Mouse (Mus musculus) myocyte (in vitro differentiated cells): ENCODE measurements around the gene Disp3. TPM values are rescaled to one million over a fixed set of nuclear protein-coding genes. Genes with fewer than 3 reads are reported as not detected.

Source experiments
- H3K27me3 ChIP-seq: one replicate; pipeline ENCODE4 v1.6.1; 2011; ENCODE audit not compliant: control insufficient read depth, insufficient read depth, insufficient read length
- H3K36me3 ChIP-seq: one replicate; pipeline ENCODE4 v1.6.1; 2011; ENCODE audit not compliant: control insufficient read depth, insufficient read depth
- H3K4me2 ChIP-seq: one replicate; pipeline ENCODE4 v1.6.1; 2011; ENCODE audit warnings: low read depth, control low read depth
- H3K4me3 ChIP-seq: one replicate; pipeline ENCODE4 v1.5.1; 2011; ENCODE audit warnings: mild to moderate bottlenecking, control low read depth, moderate library complexity
- H3K79me2 ChIP-seq: one replicate; pipeline ENCODE4 v1.6.1; 2011; ENCODE audit not compliant: control insufficient read depth, insufficient read depth
- H3ac ChIP-seq: one replicate; pipeline ENCODE4 v1.6.1; 2011; ENCODE audit not compliant: control insufficient read depth, insufficient read length
- CEBPB ChIP-seq: IDR thresholded peaks from 2 replicates; pipeline ENCODE4 v1.6.1; 2011; ENCODE audit warnings: mild to moderate bottlenecking, moderate library complexity; ENCODE audit not compliant: poor library complexity, insufficient read depth, severe bottlenecking
- E2F4 ChIP-seq: IDR thresholded peaks from one replicate; pipeline ENCODE4 v1.6.1; 2011; ENCODE audit warnings: mild to moderate bottlenecking, control low read depth, moderate library complexity; ENCODE audit not compliant: insufficient read depth
- MAX ChIP-seq: IDR thresholded peaks from one replicate; pipeline ENCODE4 v1.6.1; 2011; ENCODE audit warnings: low read depth, mild to moderate bottlenecking, control low read depth
- MYOD1 ChIP-seq, 3 experiments: IDR thresholded peaks; one replicate each; pipeline ENCODE4 v1.6.1; 2011; ENCODE audit warnings: control low read depth in 2 of 3, low read depth in 2 of 3, mild to moderate bottlenecking in 2 of 3, moderate library complexity in 1 of 3; ENCODE audit not compliant: insufficient read length in 2 of 3, control insufficient read depth in 1 of 3
- MYOG ChIP-seq, 3 experiments: IDR thresholded peaks; one replicate each; pipeline ENCODE4 v1.6.1; 2011; ENCODE audit warnings: control low read depth in 2 of 3, low read depth in 2 of 3, mild to moderate bottlenecking in 2 of 3; ENCODE audit not compliant: insufficient read length in 2 of 3, control insufficient read depth in 1 of 3, insufficient read depth in 1 of 3
- POLR2A ChIP-seq: IDR thresholded peaks from one replicate; pipeline ENCODE4 v1.6.1; 2011; ENCODE audit warnings: low read depth, mild to moderate bottlenecking, control low read depth, moderate library complexity; ENCODE audit not compliant: insufficient read length
- POLR2AphosphoS2 ChIP-seq: IDR thresholded peaks from one replicate; pipeline ENCODE4 v1.6.1; 2011; ENCODE audit warnings: low read depth, control low read depth; ENCODE audit not compliant: insufficient read length
- REST ChIP-seq: IDR thresholded peaks from one replicate; pipeline ENCODE4 v1.6.1; 2011; ENCODE audit warnings: mild to moderate bottlenecking, control low read depth, moderate library complexity; ENCODE audit not compliant: insufficient read depth, insufficient read length
- SRF ChIP-seq: IDR thresholded peaks from one replicate; pipeline ENCODE4 v1.6.1; 2011; ENCODE audit warnings: low read depth; ENCODE audit not compliant: control insufficient read depth, insufficient read length
- TCF12 ChIP-seq: IDR thresholded peaks from one replicate; pipeline ENCODE4 v1.6.1; 2011; ENCODE audit warnings: mild to moderate bottlenecking, control low read depth; ENCODE audit not compliant: poor library complexity, insufficient read depth, severe bottlenecking
- TCF3 ChIP-seq: IDR thresholded peaks from one replicate; pipeline ENCODE4 v1.6.1; 2011; ENCODE audit warnings: low read depth, control low read depth; ENCODE audit not compliant: insufficient read length
- USF1 ChIP-seq: IDR thresholded peaks from one replicate; pipeline ENCODE4 v1.6.1; 2011; ENCODE audit warnings: low read depth, mild to moderate bottlenecking, control low read depth, moderate library complexity
- polyA plus RNA-seq: library from polyadenylated mRNA; unstranded; fragments of >200 nt; fragmentation: generic; extraction: Trizol; gene quantifications from one replicate; pipeline ENCODE4 v1.2.1, GENCODE M21; 2012; ENCODE audit warnings: missing spikeins

Disp3 gene
- polyA plus RNA-seq, 1 experiment: 0.01 TPM

- Histone ChIP-seq H3ac (no peak overlapping the region), H3K36me3 (no peaks in the 10 kb centered on the region), H3K4me3 (no peak overlapping the region), H3K27me3 (no peaks in the 10 kb centered on the region), H3K79me2 (no peaks in the 10 kb centered on the region), H3K4me2 (no peak overlapping the region)
- no peak for TF ChIP-seq REST
- no peak for TF ChIP-seq SRF
- TF ChIP-seq POLR2AphosphoS2: no peak
- TF ChIP-seq MYOD1 (IDR thresholded peaks at IDR 0.05; ENCODE audit: control insufficient read depth in 1 of 3, insufficient read length in 2 of 3, low read depth in 2 of 3): no peak
- no peak for TF ChIP-seq MYOG (IDR thresholded peaks at IDR 0.05; ENCODE audit: control insufficient read depth in 1 of 3, insufficient read depth in 1 of 3, insufficient read length in 2 of 3, low read depth in 2 of 3)
- no peak for TF ChIP-seq POLR2A
- no peak for TF ChIP-seq CEBPB
- no peak for TF ChIP-seq E2F4
- TF ChIP-seq TCF12: no peak
- no peak for TF ChIP-seq USF1
- no peak for TF ChIP-seq TCF3
- no peak for TF ChIP-seq MAX
Measured at GRCm38 (mm10) chr4:148249341-148249740, 38.4 kb downstream of the Disp3 start.

GRCm38 (mm10) chr4:148240387-148240786 lies 47.4 kb downstream of the Disp3 start:
- Histone ChIP-seq H3K36me3 (no peaks in the 10 kb centered on the region), H3K79me2 (no peaks in the 10 kb centered on the region), H3ac (no peak overlapping the region), H3K4me3 (no peak overlapping the region), H3K27me3 (no peaks in the 10 kb centered on the region), H3K4me2 (no peak overlapping the region)
- TF ChIP-seq TCF3: no peak
- no peak for TF ChIP-seq POLR2A
- TF ChIP-seq MYOD1 (IDR thresholded peaks at IDR 0.05; ENCODE audit: control insufficient read depth in 1 of 3, insufficient read length in 2 of 3, low read depth in 2 of 3): no peak
- TF ChIP-seq MYOG (IDR thresholded peaks at IDR 0.05; ENCODE audit: control insufficient read depth in 1 of 3, insufficient read depth in 1 of 3, insufficient read length in 2 of 3, low read depth in 2 of 3): no peak
- TF ChIP-seq CEBPB: no peak
- no peak for TF ChIP-seq MAX
- no peak for TF ChIP-seq POLR2AphosphoS2

- Histone ChIP-seq H3K36me3 (no peaks in the 10 kb centered on the region), H3K4me3 (no peak overlapping the region), H3K4me2 (no peak overlapping the region), H3K79me2 (no peaks in the 10 kb centered on the region), H3ac (no peak overlapping the region), H3K27me3 (no peaks in the 10 kb centered on the region)
- no peak for TF ChIP-seq MYOG (IDR thresholded peaks at IDR 0.05; ENCODE audit: control insufficient read depth in 1 of 3, insufficient read depth in 1 of 3, insufficient read length in 2 of 3, low read depth in 2 of 3)
Measured at GRCm38 (mm10) chr4:148239474-148240130, 48.2 kb downstream of the Disp3 start.

DNA sequence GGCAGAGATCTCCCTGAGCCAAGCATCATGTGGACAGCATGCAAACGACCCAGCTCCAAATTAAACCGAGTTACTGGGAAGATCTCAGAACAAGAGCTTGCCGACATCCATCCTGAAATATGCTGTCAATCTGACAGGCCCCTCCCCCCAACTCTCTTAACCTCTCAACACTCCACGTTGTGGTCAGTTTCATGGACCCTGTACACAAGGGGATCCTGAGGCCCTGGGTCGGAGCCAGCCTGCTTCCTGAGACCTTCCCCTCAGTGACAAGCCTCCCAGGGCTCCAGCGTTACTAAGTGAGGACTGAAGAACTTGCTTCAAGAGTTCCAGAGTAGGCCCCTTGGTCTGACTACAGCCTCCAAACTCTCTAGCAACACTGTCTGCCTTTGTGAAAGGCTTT lies 48.8 kb downstream of the Disp3 start:
- no peak overlapping the region for H3K4me2 ChIP-seq
- TF ChIP-seq REST: no peak
- TF ChIP-seq CEBPB: no peak
- no peak for TF ChIP-seq TCF3
- no peak for TF ChIP-seq E2F4
- TF ChIP-seq TCF12: no peak
- TF ChIP-seq POLR2A: no peak
- no peak for TF ChIP-seq USF1
- no peak for TF ChIP-seq MYOD1 (IDR thresholded peaks at IDR 0.05; ENCODE audit: control insufficient read depth in 1 of 3, insufficient read length in 2 of 3, low read depth in 2 of 3)
- no peak for TF ChIP-seq SRF
- no peak for TF ChIP-seq MYOG (IDR thresholded peaks at IDR 0.05; ENCODE audit: control insufficient read depth in 1 of 3, insufficient read depth in 1 of 3, insufficient read length in 2 of 3, low read depth in 2 of 3)
- TF ChIP-seq MAX: no peak
- no peak for TF ChIP-seq POLR2AphosphoS2
- H3K79me2 ChIP-seq: no peaks in the 10 kb centered on the region
- H3K4me3 ChIP-seq: no peak overlapping the region
- H3K27me3 ChIP-seq: no peaks in the 10 kb centered on the region
- no peak overlapping the region for H3ac ChIP-seq
- H3K36me3 ChIP-seq: no peaks in the 10 kb centered on the region

GRCm38 (mm10) chr4:148238218-148238617 lies 49.5 kb downstream of the Disp3 start:
- TF ChIP-seq MYOG (IDR thresholded peaks at IDR 0.05; ENCODE audit: control insufficient read depth in 1 of 3, insufficient read depth in 1 of 3, insufficient read length in 2 of 3, low read depth in 2 of 3) (no peak), MYOD1 (IDR thresholded peaks at IDR 0.05; ENCODE audit: control insufficient read depth in 1 of 3, insufficient read length in 2 of 3, low read depth in 2 of 3) (no peak), MAX (no peak), POLR2A (no peak), TCF12 (no peak), USF1 (no peak), SRF (no peak), POLR2AphosphoS2 (no peak), REST (no peak), E2F4 (no peak), TCF3 (no peak), CEBPB (no peak)
- Histone ChIP-seq H3K4me3 (no peak overlapping the region), H3K79me2 (no peaks in the 10 kb centered on the region), H3ac (no peak overlapping the region), H3K27me3 (no peaks in the 10 kb centered on the region), H3K4me2 (no peak overlapping the region), H3K36me3 (no peaks in the 10 kb centered on the region)
